8 mouse cellular contexts compared by ENCODE assay signal in genomic region chr11:120642939-120643600, GRCm38 (mm10). TPM values are rescaled to one million over a fixed set of nuclear protein-coding genes. Genes with fewer than 3 reads are reported as not detected.
DNase-seq lines count a peak whose midpoint lies in the region; ATAC-seq and TF ChIP-seq lines count a peak whose summit lies in the region.

No protein-coding gene starts in this region.

- no peak for TF ChIP-seq POLR2A in lung, adult 2 months (IDR thresholded peaks at IDR 0.05; ENCODE audit: borderline replicate concordance, extremely low read depth, low read depth, low read length)
- no peak for TF ChIP-seq POLR2A in cortical plate, adult 2 months (IDR thresholded peaks at IDR 0.05; ENCODE audit: extremely low read depth, insufficient read depth, low read length)

- no peaks in the 10 kb centered on the region for H3K36me3 ChIP-seq in hindbrain, embryonic 11.5 days (ENCODE audit: control insufficient read depth, insufficient read depth, low read length)

- peak; percentile 74 for ATAC-seq in hindbrain, embryonic 11.5 days (ENCODE audit: low FRiP score)
- peak; percentile 48 for ATAC-seq in megakaryocyte-erythroid progenitor cell, adult 5-6 weeks (replicated peaks; ENCODE audit: low FRiP score, low TSS enrichment, poor library complexity, severe bottlenecking)

- no peak for TF ChIP-seq CTCF in lung, adult 2 months (IDR thresholded peaks at IDR 0.05; ENCODE audit: insufficient read depth, low read length)
- TF ChIP-seq CTCF in cortical plate, adult 2 months (IDR thresholded peaks at IDR 0.05; ENCODE audit: extremely low read depth, insufficient read depth, low read length) = no peak

- peak overlapping the region; percentile 71 for H3K9ac ChIP-seq in hindbrain, embryonic 11.5 days (ENCODE audit: low read depth, low read length)

- no peaks in the 10 kb centered on the region for H3K27me3 ChIP-seq in hindbrain, embryonic 11.5 days (ENCODE audit: control insufficient read depth, insufficient read depth, low read length)

- H3K9me3 ChIP-seq in hindbrain, embryonic 11.5 days (ENCODE audit: control insufficient read depth, low read length) = no peaks in the 10 kb centered on the region

- H3K4me3 ChIP-seq in lung, adult 2 months (replicated peaks; ENCODE audit: extremely low read depth, low read depth, low read length) = peak overlapping the region; percentile 60
- peak overlapping the region; percentile 34 for H3K4me3 ChIP-seq in cortical plate, adult 2 months (ENCODE audit: insufficient read depth, low read length)
- peak overlapping the region; percentile 47 for H3K4me3 ChIP-seq in hindbrain, embryonic 11.5 days (ENCODE audit: low read depth, low read length)

- 0 out of 2 replicates have a peak, but pooled peaks cover 3% of the 10 kb centered on the region for H3K4me1 ChIP-seq in lung, adult 2 months (ENCODE audit: control insufficient read depth, insufficient read depth, low read length)
- H3K4me1 ChIP-seq in cortical plate, adult 2 months (ENCODE audit: control insufficient read depth, insufficient read depth, low read length) = no peaks in the 10 kb centered on the region
- H3K4me1 ChIP-seq in hindbrain, embryonic 11.5 days (replicated peaks; ENCODE audit: control insufficient read depth, insufficient read depth, low read length) = peaks cover 3% of the 10 kb centered on the region

- peak overlapping the region; percentile 89 for H3K4me2 ChIP-seq in hindbrain, embryonic 11.5 days (replicated peaks; ENCODE audit: low read depth, low read length)

- no peak for DNase-seq in lung, adult 2 months
- DNase-seq in lung, adult 18-20 months = no peak
- no peak for DNase-seq in hindbrain, embryonic 11.5 days (ENCODE audit: low spot score)
- no peak for DNase-seq in right cerebral cortex, postnatal 14 days
- DNase-seq in spleen, adult 12 weeks (ENCODE audit: low spot score) = no peak
- DNase-seq in frontal cortex, adult 2 months (ENCODE audit: extremely low spot score in 1 of 2, low spot score in 1 of 2) = no peak

- H3K27ac ChIP-seq in cortical plate, adult 2 months (ENCODE audit: insufficient read depth, low read length) = no peak overlapping the region
- no peak overlapping the region for H3K27ac ChIP-seq in hindbrain, embryonic 11.5 days (ENCODE audit: low read depth, low read length)

- 1% methylated on average over 18 of the region's 18 CpGs for WGBS in lung, adult 2 months
- WGBS in hindbrain, embryonic 11.5 days = 3% methylated on average over 18 of the region's 18 CpGs

RNA-seq across cellular contexts. Expression of gene Pycr1, which starts 0.5 kb away (rescaled TPM):
- polyA plus RNA-seq in lung, adult 2 months (2012; rRNA removed) = 4.1 and 4.5 TPM in 2 replicates
- polyA plus RNA-seq in cortical plate, adult 2 months (2012; rRNA removed) = 2.2 and 3.6 TPM in 2 replicates
- polyA plus RNA-seq in hindbrain, embryonic 11.5 days (2014; fragmentation: Nextera tagmentation; extraction: Ambion mirVana) = 28.2 and 30.2 TPM in 2 replicates
- total RNA-seq in megakaryocyte-erythroid progenitor cell, adult 5-6 weeks (2014; fragmentation: Nextera tagmentation) = 0.13 and 1.1 TPM in 2 replicates
- 1.5 TPM in 1 of 2 replicates, not detected in the other for total RNA-seq in megakaryocyte-erythroid progenitor cell, adult 5-6 weeks (2017)
- polyA plus RNA-seq in frontal cortex, adult 2 months (2012; rRNA removed) = 3.2 and 3.7 TPM in 2 replicates

RNA-seq across cellular contexts. Expression of gene Myadml2, which starts 4.9 kb away (rescaled TPM):
- 1.1 and 3.1 TPM in 2 replicates for polyA plus RNA-seq in lung, adult 2 months (2012; rRNA removed)
- 3.4 and 3.6 TPM in 2 replicates for polyA plus RNA-seq in cortical plate, adult 2 months (2012; rRNA removed)
- 0.19 and 0.49 TPM in 2 replicates for polyA plus RNA-seq in hindbrain, embryonic 11.5 days (2014; fragmentation: Nextera tagmentation; extraction: Ambion mirVana)
- total RNA-seq in megakaryocyte-erythroid progenitor cell, adult 5-6 weeks (2014; fragmentation: Nextera tagmentation) = 6.3 TPM in 1 of 2 replicates, not detected in the other
- not detected in 2 replicates for total RNA-seq in megakaryocyte-erythroid progenitor cell, adult 5-6 weeks (2017)
- 4.7 and 5.6 TPM in 2 replicates for polyA plus RNA-seq in frontal cortex, adult 2 months (2012; rRNA removed)

RNA-seq across cellular contexts. Expression of gene Mafg, which starts 9.7 kb away (rescaled TPM):
- 41.5 and 51.3 TPM in 2 replicates for polyA plus RNA-seq in lung, adult 2 months (2012; rRNA removed)
- 83.7 and 83.9 TPM in 2 replicates for polyA plus RNA-seq in cortical plate, adult 2 months (2012; rRNA removed)
- polyA plus RNA-seq in hindbrain, embryonic 11.5 days (2014; fragmentation: Nextera tagmentation; extraction: Ambion mirVana) = 21.8 and 23.5 TPM in 2 replicates
- 26.0 and 31.6 TPM in 2 replicates for total RNA-seq in megakaryocyte-erythroid progenitor cell, adult 5-6 weeks (2014; fragmentation: Nextera tagmentation)
- 11.7 and 12.2 TPM in 2 replicates for total RNA-seq in megakaryocyte-erythroid progenitor cell, adult 5-6 weeks (2017)
- 79.9 and 84.5 TPM in 2 replicates for polyA plus RNA-seq in frontal cortex, adult 2 months (2012; rRNA removed)

RNA-seq across cellular contexts. Expression of gene Notum, which starts 17.9 kb away (rescaled TPM):
- polyA plus RNA-seq in lung, adult 2 months (2012; rRNA removed) = 15.5 and 20.6 TPM in 2 replicates
- 6.8 and 7.1 TPM in 2 replicates for polyA plus RNA-seq in cortical plate, adult 2 months (2012; rRNA removed)
- polyA plus RNA-seq in hindbrain, embryonic 11.5 days (2014; fragmentation: Nextera tagmentation; extraction: Ambion mirVana) = 1.7 and 2.1 TPM in 2 replicates
- total RNA-seq in megakaryocyte-erythroid progenitor cell, adult 5-6 weeks (2014; fragmentation: Nextera tagmentation) = not detected in 2 replicates
- not detected in 2 replicates for total RNA-seq in megakaryocyte-erythroid progenitor cell, adult 5-6 weeks (2017)
- polyA plus RNA-seq in frontal cortex, adult 2 months (2012; rRNA removed) = 8.4 and 8.6 TPM in 2 replicates

RNA-seq across cellular contexts. Expression of gene Sirt7, which starts 18.0 kb away (rescaled TPM):
- polyA plus RNA-seq in lung, adult 2 months (2012; rRNA removed) = 75.2 and 84.1 TPM in 2 replicates
- polyA plus RNA-seq in cortical plate, adult 2 months (2012; rRNA removed) = 98.2 and 105 TPM in 2 replicates
- 33.2 and 36.6 TPM in 2 replicates for polyA plus RNA-seq in hindbrain, embryonic 11.5 days (2014; fragmentation: Nextera tagmentation; extraction: Ambion mirVana)
- 62.8 and 79.3 TPM in 2 replicates for total RNA-seq in megakaryocyte-erythroid progenitor cell, adult 5-6 weeks (2014; fragmentation: Nextera tagmentation)
- total RNA-seq in megakaryocyte-erythroid progenitor cell, adult 5-6 weeks (2017) = 39.8 and 48.3 TPM in 2 replicates
- 99.4 and 101 TPM in 2 replicates for polyA plus RNA-seq in frontal cortex, adult 2 months (2012; rRNA removed)
